Mouse (Mus musculus) ES-CJ7 (cell line): Measurements from ENCODE around the gene Sdhaf3.
A peak's percentile ranks its signal among the peaks of the same experiment; 100 is the strongest.
"Not testable (repeated sequence)": the region's sequence is repeated elsewhere in the genome, so short reads cannot be mapped to it uniquely, and the experiment has no call there.

ENCODE experiments used
- DNase-seq: peaks from one replicate; pipeline ENCODE4 v3.0.0; 2011; ENCODE audit warnings: low read depth, low spot score

Gene Sdhaf3

DNA sequence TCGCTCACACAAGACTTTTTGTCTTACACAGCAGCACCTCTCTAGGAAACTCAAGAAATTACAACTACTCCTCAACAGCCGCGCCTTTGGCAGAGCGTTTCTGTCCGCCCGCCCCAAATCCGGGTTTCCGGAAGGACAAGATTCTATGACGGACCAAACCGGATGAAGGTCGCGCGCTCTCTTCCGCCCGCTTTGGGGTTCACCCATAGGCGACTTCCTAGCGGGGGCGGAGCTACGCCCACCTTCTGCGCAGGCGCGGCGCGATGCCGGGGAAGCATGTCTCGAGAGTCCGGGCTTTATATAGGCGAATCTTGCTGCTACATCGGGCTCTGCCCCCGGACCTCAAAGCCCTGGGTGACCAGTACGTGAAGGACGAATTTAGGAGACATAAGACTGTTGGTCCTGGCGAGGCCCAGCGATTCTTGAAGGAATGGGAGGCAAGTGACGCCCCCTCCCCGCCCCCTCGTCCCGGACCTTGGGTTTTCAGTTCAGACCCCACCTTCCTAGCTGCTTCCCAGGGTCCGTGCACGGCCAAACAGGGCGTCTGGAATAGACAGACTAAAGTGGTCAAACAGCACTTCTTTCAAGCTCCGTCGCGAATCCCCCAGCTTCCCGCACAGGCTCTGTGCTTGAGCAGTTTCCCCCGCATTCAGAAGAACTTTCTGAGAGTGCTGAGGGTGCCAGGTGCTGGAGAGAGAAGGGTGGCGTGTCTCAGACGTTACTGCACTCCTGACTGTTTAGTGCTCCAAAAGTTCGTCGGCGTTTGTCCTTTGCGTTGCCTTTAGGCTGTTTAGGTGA, at the start of gene Sdhaf3:
Gene Sdhaf3, plus strand, starts transcription at position 241 of the 798 bp plus-strand sequence.
- peak; percentile 98 for DNase-seq

- DNase-seq = no peak
Measured at GRCm38 (mm10) chr6:6909586-6909985, 46.2 kb upstream of the Sdhaf3 start.

- no peak for DNase-seq
Measured at GRCm38 (mm10) chr6:6914304-6914703, 41.5 kb upstream of the Sdhaf3 start.

DNA sequence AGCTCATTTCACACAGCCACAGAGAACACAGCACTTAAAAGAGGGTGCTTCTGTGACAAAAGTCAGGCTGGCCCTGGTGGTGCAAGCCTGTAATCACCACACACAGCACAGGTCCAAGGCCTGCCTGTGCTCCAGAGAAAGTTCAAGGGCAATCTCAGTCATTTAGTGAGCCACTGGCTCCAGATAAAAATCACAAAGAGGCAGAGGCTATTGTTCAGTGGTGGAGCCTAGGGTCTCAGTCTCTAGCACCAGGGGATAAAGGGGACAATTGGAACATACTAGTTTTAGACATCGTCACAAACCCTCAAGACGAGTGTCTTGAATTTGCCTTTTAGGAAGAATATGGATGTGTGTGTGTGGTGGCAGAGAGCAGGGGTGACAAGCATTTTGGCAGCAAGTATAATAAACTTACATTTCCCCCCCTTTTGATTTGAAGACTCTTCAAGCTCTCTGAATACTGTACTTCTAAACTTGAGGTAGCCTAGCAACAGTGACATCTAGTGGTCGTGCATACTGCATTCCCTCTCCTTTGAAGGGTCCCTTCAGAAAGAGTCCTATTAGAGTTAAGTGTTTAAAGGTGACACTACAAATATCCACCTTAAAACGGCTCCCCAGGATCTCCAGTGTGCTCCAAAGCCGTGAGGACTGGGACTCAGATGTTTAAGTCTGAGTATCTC, 40.8 kb upstream of the Sdhaf3 start:
- peak; percentile 74 for DNase-seq

DNA sequence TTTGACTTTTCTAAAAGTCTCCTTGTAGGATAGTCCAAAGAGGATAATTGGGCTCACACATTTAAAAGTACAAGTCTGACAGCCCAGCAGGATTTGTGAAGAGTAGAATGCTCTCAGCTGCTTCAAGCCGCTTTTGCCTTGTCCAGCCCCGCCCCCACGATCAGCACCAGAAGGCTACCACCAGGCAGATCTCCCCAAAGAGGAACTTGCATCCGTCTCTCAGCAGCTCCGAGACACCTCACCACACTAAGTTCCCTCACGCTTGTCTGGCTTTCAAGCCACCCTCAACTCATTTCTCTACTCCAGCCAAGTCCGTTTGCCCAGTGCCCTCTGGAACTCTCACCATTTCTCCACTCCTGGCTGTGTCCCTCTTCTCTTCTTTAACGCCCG, 40.3 kb upstream of the Sdhaf3 start:
- DNase-seq = peak; percentile 9

DNA sequence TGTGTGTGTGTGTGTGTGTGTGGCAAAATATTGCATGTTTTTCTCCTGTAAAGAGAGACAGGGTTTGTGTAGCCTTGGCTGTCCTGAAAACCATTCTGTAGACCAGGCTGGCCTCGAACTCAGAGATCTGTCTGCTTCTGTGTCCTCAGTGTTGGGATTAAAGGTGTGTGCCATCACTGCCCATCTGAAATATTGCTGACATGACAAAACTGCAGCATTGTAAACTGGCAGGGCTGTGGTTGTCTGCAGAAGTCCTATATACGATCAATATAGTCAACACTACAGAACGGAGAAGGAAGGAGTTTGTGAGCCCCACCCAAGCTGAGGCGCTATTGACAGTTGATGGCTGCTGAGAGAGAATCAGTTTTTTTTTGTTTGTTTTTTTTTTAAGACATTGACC, 38.5 kb upstream of the Sdhaf3 start:
- no peak for DNase-seq

DNA sequence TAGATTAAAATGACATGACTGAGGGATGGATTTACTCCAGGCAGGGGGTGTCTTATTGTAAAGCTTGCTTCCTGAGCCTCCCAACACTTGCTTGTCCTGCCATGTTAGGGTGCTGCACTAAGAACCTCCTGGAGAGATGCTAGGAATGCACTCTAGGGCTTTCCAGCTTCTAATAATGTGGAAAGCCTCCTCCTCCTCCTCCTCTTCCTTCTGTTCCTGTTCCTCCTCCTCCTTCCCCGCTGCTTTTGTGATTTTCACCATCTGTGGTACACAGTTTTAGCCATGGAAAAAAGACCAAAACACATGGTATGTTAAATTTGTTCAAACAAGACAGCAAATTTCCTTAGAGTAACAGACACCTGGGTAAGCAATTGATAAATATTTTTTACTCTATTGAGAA, 30.5 kb upstream of the Sdhaf3 start:
- no peak for DNase-seq

DNA sequence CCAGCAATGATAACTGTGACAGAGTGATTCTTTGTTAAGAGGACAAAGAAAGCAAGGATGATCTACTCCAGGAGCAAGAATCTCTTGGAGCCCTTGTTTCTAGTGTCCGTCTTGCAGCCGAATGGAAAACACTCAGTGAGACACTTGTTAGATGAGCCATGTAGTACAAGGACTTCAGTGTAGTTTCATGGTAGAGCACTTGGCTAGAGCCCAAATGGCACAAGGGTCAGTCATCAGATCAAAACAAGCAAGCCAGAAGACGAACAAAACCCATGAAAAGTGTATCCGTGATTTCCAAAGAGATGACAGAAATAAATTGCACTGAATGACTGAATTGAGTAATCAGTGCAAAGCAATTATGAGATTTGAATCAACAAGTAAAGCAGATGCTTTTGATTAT, 25.0 kb upstream of the Sdhaf3 start:
- DNase-seq = no peak

- no peak for DNase-seq
Measured at GRCm38 (mm10) chr6:6931507-6931906, 24.3 kb upstream of the Sdhaf3 start.

- DNase-seq = no peak
Measured at GRCm38 (mm10) chr6:6940845-6941244, 15.0 kb upstream of the Sdhaf3 start.

GRCm38 (mm10) chr6:6942813-6943212, 13.0 kb upstream of the Sdhaf3 start:
- peak; percentile 59 for DNase-seq

DNA sequence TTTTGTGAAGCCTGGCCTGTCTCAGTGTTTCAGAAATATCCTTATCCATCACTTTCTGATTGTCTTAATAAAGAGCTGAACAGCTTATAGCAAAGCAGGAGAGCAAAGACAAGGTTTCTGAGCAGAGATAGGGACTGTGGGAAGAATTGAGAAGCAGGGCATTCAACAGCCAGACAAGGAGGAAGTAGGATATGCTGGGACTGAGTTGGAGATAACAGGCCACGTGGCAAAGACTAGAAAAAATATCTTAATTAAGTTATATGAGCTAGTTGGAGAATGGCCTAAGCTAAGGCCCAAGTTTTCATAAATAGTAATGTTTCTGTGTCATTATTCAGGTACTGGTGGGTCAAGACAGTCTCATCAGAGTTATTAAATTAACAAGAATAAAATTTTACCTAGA, 8.2 kb upstream of the Sdhaf3 start:
- DNase-seq = no peak

GRCm38 (mm10) chr6:6955395-6955763, 425 bp upstream of the Sdhaf3 start:
- DNase-seq = no peak

DNA sequence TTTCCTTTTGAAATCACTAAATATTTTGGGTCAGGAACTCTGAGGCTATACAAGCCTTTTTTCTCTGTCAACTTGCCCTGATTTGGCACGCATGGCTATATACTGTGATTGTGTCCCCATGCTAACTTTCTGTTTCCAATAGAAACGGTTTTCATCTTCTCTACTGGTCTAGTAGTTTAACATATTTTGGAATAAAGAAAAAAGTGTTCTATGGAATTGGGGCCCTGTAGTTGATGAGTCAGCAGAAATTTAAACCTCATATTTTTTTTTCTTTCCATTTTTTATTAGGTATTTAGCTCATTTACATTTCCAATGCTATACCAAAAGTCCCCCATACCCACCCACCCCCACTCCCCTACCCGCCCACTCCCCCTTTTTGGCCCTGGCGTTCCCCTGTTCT, 3.4 kb downstream of the Sdhaf3 start:
- DNase-seq = not testable (repeated sequence)

DNA sequence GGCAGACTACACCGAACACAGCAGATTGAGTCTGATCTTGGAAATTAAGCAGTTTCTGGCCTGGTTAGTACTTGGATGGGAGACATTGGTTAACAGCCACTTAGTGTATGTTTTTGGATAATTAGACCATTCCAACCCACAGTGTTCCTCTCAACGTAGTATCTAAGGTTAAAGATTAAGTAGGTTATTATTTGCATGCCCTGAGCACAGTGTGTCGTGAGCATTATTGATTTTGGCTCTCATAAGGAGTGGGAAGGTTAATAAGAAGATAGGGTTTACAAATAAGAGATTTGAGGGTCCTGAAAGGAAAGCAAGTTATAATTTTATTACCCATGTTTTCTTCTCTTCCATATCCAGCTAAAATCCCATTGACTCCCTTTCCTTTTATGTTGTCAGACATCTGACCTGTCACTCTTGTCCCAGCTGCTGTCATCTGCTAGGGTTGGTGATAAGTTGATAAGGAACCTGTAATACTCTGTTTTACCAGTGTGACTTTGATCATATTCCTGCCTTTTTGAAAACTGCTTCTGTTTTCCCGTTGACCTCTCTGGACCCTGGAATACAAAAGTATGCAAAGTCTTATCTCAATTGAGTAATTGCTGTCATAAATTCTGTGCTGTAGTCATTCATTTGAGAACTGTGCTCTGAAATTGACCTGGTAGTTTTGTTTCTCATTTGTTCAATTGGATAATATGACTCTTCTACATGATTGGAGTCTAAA, 41.6 kb downstream of the Sdhaf3 start:
- no peak for DNase-seq

- DNase-seq = no peak
Measured at GRCm38 (mm10) chr6:6997956-6998355, 42.2 kb downstream of the Sdhaf3 start.

DNA sequence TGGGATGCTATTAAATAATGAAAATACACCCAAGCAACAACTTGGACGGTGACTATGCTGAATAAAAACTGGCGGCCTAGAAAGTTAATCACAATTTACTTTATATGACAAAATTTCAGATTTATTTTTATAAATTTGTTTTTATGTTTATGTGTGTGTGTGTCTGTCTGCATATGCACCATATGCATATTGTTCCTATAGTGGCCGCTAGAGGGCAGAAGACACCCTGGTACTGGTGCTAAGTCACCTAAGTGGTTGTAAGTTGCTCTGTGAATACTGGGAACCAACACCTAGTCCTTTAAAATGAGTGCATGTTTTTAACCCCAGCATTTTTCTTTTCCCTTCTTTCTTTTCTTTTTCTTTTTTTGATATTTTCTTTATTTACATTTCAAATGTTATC, 43.2 kb downstream of the Sdhaf3 start:
- DNase-seq = peak; percentile 36

- DNase-seq = no peak
Measured at GRCm38 (mm10) chr6:7003085-7003484, 47.3 kb downstream of the Sdhaf3 start.

- peak; percentile 52 for DNase-seq
Measured at GRCm38 (mm10) chr6:7004005-7004404, 48.2 kb downstream of the Sdhaf3 start.

GRCm38 (mm10) chr6:7038087-7038486, 82.3 kb downstream of the Sdhaf3 start:
- DNase-seq = no peak

- DNase-seq = no peak
Measured at GRCm38 (mm10) chr6:7038835-7039234, 83.0 kb downstream of the Sdhaf3 start.

- no peak for DNase-seq
Measured at GRCm38 (mm10) chr6:7041912-7042311, 86.1 kb downstream of the Sdhaf3 start.

DNA sequence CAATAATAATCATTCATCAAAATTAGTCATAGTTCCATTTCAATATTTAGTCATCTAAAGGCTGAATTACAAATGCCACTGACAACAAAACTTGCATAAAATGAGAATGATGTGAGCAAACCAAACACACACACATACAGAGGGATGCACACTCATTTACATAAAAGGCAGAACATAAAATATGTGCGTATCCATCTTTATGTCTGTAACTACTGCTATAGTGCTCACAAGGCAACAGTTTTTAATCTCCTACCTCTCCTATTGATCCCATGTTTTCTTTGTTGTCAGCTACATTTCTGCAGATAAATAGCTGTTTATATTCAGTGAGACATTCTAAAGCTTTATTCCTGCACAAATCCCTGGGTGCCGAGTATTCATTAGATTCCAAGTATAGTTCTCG, 107.0 kb downstream of the Sdhaf3 start:
- no peak for DNase-seq
